Mouse (Mus musculus): ENCODE results near the gene Xpr1. TPM values are rescaled to one million over a fixed set of nuclear protein-coding genes. Genes with fewer than 3 reads are reported as not detected.

The Xpr1 gene
- total RNA-seq, 4 experiments from 2014 or later, result 47.8 to 56.6 (median 50.9) TPM

GRCm38 (mm10) chr1:155249896-155250295 lies 167.3 kb downstream of the Xpr1 start:
- DNase-seq, result no peak

- no peak for DNase-seq
Observed at GRCm38 (mm10) chr1:155248041-155248440, 169.2 kb downstream of the Xpr1 start.

GRCm38 (mm10) chr1:155247441-155247840 lies 169.8 kb downstream of the Xpr1 start:
- DNase-seq, result no peak

- DNase-seq, result no peak
Observed at GRCm38 (mm10) chr1:155245516-155245915, 171.7 kb downstream of the Xpr1 start.

GRCm38 (mm10) chr1:155244771-155245211 lies 172.4 kb downstream of the Xpr1 start:
- no peak for DNase-seq

GRCm38 (mm10) chr1:155243797-155244770 lies 173.1 kb downstream of the Xpr1 start, which contains the start of gene BC034090:
Gene BC034090 (minus strand): TSS chr1:155244444.
- DNase-seq, result no peak

- no peak for DNase-seq
Observed at GRCm38 (mm10) chr1:155242488-155242745, 174.8 kb downstream of the Xpr1 start.

- no peak for DNase-seq
Observed at GRCm38 (mm10) chr1:155241701-155242487, 175.3 kb downstream of the Xpr1 start.

- DNase-seq, result peak; percentile 82
Observed at GRCm38 (mm10) chr1:155239962-155240717, 177.1 kb downstream of the Xpr1 start.

- DNase-seq, result no peak
Observed at GRCm38 (mm10) chr1:155239169-155239568, 178.0 kb downstream of the Xpr1 start.

GRCm38 (mm10) chr1:155238126-155238525 lies 179.1 kb downstream of the Xpr1 start:
- DNase-seq, result no peak

GRCm38 (mm10) chr1:155237390-155237789 lies 179.8 kb downstream of the Xpr1 start:
- no peak for DNase-seq

GRCm38 (mm10) chr1:155236306-155237024 lies 180.8 kb downstream of the Xpr1 start:
- DNase-seq, result no peak

- DNase-seq, result no peak
Observed at GRCm38 (mm10) chr1:155235641-155236040, 181.6 kb downstream of the Xpr1 start.

GRCm38 (mm10) chr1:155233931-155234607 lies 183.1 kb downstream of the Xpr1 start:
- DNase-seq, result peak; percentile 58

- DNase-seq, result peak; percentile 20
Observed at GRCm38 (mm10) chr1:155233378-155233777, 183.8 kb downstream of the Xpr1 start.

GRCm38 (mm10) chr1:155232786-155233185 lies 184.4 kb downstream of the Xpr1 start:
- peak; percentile 1 for DNase-seq

GRCm38 (mm10) chr1:155232385-155232784 lies 184.8 kb downstream of the Xpr1 start:
- DNase-seq, result no peak

- no peak for DNase-seq
Observed at GRCm38 (mm10) chr1:155229464-155230411, 187.5 kb downstream of the Xpr1 start.
